Mouse (Mus musculus) cerebellum, adult 2 months (tissue): Measurements from ENCODE around the gene 3110021N24Rik. TPM values are rescaled to one million over a fixed set of nuclear protein-coding genes. Genes with fewer than 3 reads are reported as not detected.
"Not testable (repeated sequence)": the region's sequence is repeated elsewhere in the genome, so short reads cannot be mapped to it uniquely, and the experiment has no call there.

ENCODE experiments used
- DNase-seq, 2 experiments: peaks; one replicate each; pipeline ENCODE4 v3.0.0; 2021
- H3K27ac ChIP-seq: fragments of 200-500 bp; 2 replicates; pipeline ENCODE4 v1.5.1; 2012; ENCODE audit warnings: low read length, control low read depth, inconsistent platforms; ENCODE audit not compliant: insufficient read depth
- H3K27me3 ChIP-seq: fragments of 200-500 bp; 2 replicates; pipeline ENCODE4 v1.6.1; 2012; ENCODE audit warnings: inconsistent platforms, mild to moderate bottlenecking, low read length, moderate library complexity; ENCODE audit not compliant: control insufficient read depth, insufficient read depth
- H3K4me1 ChIP-seq: fragments of 200-500 bp; 2 replicates; pipeline ENCODE4 v1.6.1; 2011; ENCODE audit warnings: low read length; ENCODE audit not compliant: control insufficient read depth, insufficient read depth
- H3K4me3 ChIP-seq: fragments of 200-500 bp; replicated peaks from 2 replicates; pipeline ENCODE3; 2011; ENCODE audit warnings: mild to moderate bottlenecking, low read depth, low read length, control low read depth; ENCODE audit not compliant: insufficient read depth
- CTCF ChIP-seq: fragments of 200-500 bp; IDR thresholded peaks from 2 replicates; pipeline ENCODE4 v1.5.1; 2011; ENCODE audit warnings: low read depth, mild to moderate bottlenecking, control low read depth, low read length, moderate library complexity, borderline replicate concordance; ENCODE audit not compliant: insufficient read depth
- POLR2A ChIP-seq: fragments of 200-500 bp; IDR thresholded peaks from 2 replicates; pipeline ENCODE4 v1.6.1; 2011; ENCODE audit warnings: low read length, control low read depth, borderline replicate concordance; ENCODE audit not compliant: insufficient read depth
- WGBS: fragments of 180-500 bp; shearing (Covaris S2); methylation state at CpG from one replicate; pipeline ENCODE4 v1.1.7; 2018; 5-methylcytosine and 5-hydroxymethylcytosine counted together
- polyA plus RNA-seq: library from polyadenylated mRNA; depleted of rRNA; stranded (reverse); fragments of >200 nt; gene quantifications from 2 replicates; pipeline ENCODE4 v1.2.3, GENCODE M21; 2012; rRNA removed

3110021N24Rik gene
- polyA plus RNA-seq: 0.84 and 0.97 TPM in 2 replicates

DNA sequence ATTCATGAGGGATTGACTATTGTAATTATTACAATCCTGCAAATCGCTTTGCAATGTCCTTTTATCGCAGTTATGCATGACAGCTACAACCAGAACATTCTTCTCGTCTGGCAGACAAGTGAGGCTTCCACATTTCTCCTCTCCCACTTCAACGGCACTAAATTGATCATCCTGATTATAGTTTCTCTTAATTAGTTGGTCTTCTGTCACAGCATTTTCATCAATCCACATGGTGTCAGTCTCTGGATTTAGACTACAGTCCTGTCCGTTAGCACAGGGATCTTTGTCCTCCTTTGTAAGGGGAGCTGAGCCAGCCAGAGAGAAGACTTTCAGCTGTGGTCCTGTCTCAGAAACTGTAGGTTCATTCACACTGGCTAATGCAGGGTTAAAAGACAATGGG lies at the start of gene 3110021N24Rik:
3110021N24Rik (plus strand) TSS at position 301 of the 400 bp plus-strand sequence.
- WGBS: 85% methylated on average over 5 of the region's 5 CpGs
- no peak for TF ChIP-seq POLR2A
- TF ChIP-seq CTCF: no peak
- H3K27me3 ChIP-seq: no peaks in the 10 kb centered on the region
- H3K27ac ChIP-seq: no peak within 1 kb of the TSS
- DNase-seq: no peak
- no peaks in the 10 kb centered on the region for H3K4me1 ChIP-seq
- no peak within 1 kb of the TSS for H3K4me3 ChIP-seq

DNA sequence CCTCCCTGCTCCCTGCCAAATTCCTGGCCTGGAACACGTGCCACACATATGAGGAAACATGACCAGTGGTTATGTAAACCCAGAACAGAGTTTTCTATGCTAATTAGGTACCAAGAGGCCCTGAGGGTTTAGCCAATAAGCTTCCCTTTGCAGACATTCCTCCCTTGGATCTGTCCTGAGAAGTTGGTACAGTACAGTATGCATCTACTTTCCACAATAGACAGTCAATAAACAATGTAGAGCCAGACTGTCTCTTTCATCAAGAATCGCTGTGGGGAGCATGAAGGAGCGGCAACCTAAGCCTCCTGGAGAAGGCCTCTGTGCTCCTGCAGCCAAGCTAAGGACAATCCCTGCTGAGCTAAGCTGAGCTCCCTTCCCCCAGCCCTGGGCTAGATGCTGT lies 33.3 kb upstream of the 3110021N24Rik start:
- Histone ChIP-seq H3K4me3 (no peak overlapping the region), H3K4me1 (no peaks in the 10 kb centered on the region; the same call in 1 of the 2 replicates), H3K27me3 (no peaks in the 10 kb centered on the region), H3K27ac (no peak overlapping the region)
- WGBS: 13% methylated on average over 3 of the region's 3 CpGs
- no peak for TF ChIP-seq POLR2A
- TF ChIP-seq CTCF: no peak
- no peak for DNase-seq

- not testable (repeated sequence) for H3K27me3 ChIP-seq, H3K4me1 ChIP-seq, H3K4me3 ChIP-seq, H3K27ac ChIP-seq, DNase-seq
- 93% methylated on average over 6 of the region's 7 CpGs for WGBS
These were observed 32.4 kb upstream of the 3110021N24Rik start for GRCm38 (mm10) chr4:108687098-108687497.

- H3K4me1 ChIP-seq: no peaks in the 10 kb centered on the region; the same call in 1 of the 2 replicates
- no peaks in the 10 kb centered on the region for H3K27me3 ChIP-seq
- DNase-seq: no peak
- H3K27ac ChIP-seq: no peak overlapping the region
- no peak overlapping the region for H3K4me3 ChIP-seq
- TF ChIP-seq POLR2A (no peak), CTCF (no peak)
- 97% methylated on average over 3 of the region's 3 CpGs for whole genome bisulfite sequencing
These were observed 29.0 kb upstream of the 3110021N24Rik start for GRCm38 (mm10) chr4:108690479-108690878.

DNA sequence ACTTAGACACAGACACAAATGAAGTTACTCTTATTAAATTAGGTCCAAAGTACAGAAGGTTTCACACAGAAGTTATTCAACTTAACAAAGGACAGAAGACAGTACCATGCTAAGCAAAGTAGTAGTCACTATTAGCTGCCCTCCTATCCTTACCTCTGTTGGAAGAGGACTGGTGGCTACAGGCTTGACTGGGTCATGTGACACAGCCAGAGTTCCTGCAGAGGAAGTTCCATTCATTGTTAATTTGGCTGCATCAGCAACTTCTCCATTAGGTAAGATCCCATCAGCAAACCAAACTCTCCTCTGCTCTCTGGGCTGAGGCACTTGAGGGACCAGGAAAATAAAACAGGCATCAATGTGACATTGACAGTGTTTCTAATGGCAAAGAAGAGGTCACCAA lies 28.0 kb upstream of the 3110021N24Rik start:
- no peaks in the 10 kb centered on the region; the same call in 1 of the 2 replicates for H3K4me1 ChIP-seq
- no peak for DNase-seq
- no peak overlapping the region for H3K4me3 ChIP-seq
- no peak overlapping the region for H3K27ac ChIP-seq
- TF ChIP-seq POLR2A (no peak), CTCF (no peak)
- no peaks in the 10 kb centered on the region for H3K27me3 ChIP-seq

- no peaks in the 10 kb centered on the region for H3K27me3 ChIP-seq
- no peaks in the 10 kb centered on the region for H3K4me1 ChIP-seq
- no peak overlapping the region for H3K27ac ChIP-seq
- DNase-seq: peak in 1 of 2 experiments; percentile 28
- TF ChIP-seq POLR2A (no peak), CTCF (peak; percentile 62)
- 59% methylated on average over 3 of the region's 3 CpGs for WGBS
- H3K4me3 ChIP-seq: no peak overlapping the region
These were observed 22.5 kb upstream of the 3110021N24Rik start for GRCm38 (mm10) chr4:108696934-108697333.

- Histone ChIP-seq H3K27ac (no peak overlapping the region), H3K4me1 (no peaks in the 10 kb centered on the region), H3K27me3 (no peaks in the 10 kb centered on the region), H3K4me3 (no peak overlapping the region)
- 34% methylated on average over 5 of the region's 5 CpGs for WGBS
- DNase-seq: no peak
- no peak for TF ChIP-seq CTCF
- no peak for TF ChIP-seq POLR2A
These were observed 11.2 kb upstream of the 3110021N24Rik start for GRCm38 (mm10) chr4:108708209-108708608.

- Histone ChIP-seq H3K4me1 (no peaks in the 10 kb centered on the region), H3K4me3 (no peak overlapping the region), H3K27me3 (no peaks in the 10 kb centered on the region), H3K27ac (no peak overlapping the region)
- WGBS: 87% methylated on average over 3 of the region's 3 CpGs
- no peak for DNase-seq
- TF ChIP-seq POLR2A: no peak
- TF ChIP-seq CTCF: no peak
These were observed 1.9 kb downstream of the 3110021N24Rik start for GRCm38 (mm10) chr4:108721245-108721784.
